Mouse (Mus musculus) layer of hippocampus, adult 2 months (tissue): ENCODE data around the gene Hacd2. TPM values are rescaled to one million over a fixed set of nuclear protein-coding genes. Genes with fewer than 3 reads are reported as not detected.
A peak's percentile ranks its signal among the peaks of the same experiment; 100 is the strongest.

ENCODE experiments used
- DNase-seq, 2 experiments: peaks; one replicate each; pipeline ENCODE4 v3.0.0; 2022; ENCODE audit warnings: low spot score in 2 of 2
- H3K27ac ChIP-seq: fragments of 200-600 bp; 2 replicates; pipeline ENCODE4 v1.8.1; 2022
- H3K4me3 ChIP-seq: fragments of 200-600 bp; 2 replicates; pipeline ENCODE4 v1.8.1; 2022; ENCODE audit warnings: mild to moderate bottlenecking
- CTCF ChIP-seq: fragments of 200-600 bp; conservative IDR thresholded peaks from 2 replicates; pipeline ENCODE4 v1.8.1; 2022; ENCODE audit warnings: antibody characterized with exemption, mild to moderate bottlenecking, moderate library complexity
- total RNA-seq, 2 experiments: library from RNA; stranded (reverse); gene quantifications; 2 replicates each; pipeline ENCODE4 v1.2.3; 2021

Gene Hacd2
- total RNA-seq, 2 experiments from 2014 or later, result 32.7 to 41.7 TPM

DNA sequence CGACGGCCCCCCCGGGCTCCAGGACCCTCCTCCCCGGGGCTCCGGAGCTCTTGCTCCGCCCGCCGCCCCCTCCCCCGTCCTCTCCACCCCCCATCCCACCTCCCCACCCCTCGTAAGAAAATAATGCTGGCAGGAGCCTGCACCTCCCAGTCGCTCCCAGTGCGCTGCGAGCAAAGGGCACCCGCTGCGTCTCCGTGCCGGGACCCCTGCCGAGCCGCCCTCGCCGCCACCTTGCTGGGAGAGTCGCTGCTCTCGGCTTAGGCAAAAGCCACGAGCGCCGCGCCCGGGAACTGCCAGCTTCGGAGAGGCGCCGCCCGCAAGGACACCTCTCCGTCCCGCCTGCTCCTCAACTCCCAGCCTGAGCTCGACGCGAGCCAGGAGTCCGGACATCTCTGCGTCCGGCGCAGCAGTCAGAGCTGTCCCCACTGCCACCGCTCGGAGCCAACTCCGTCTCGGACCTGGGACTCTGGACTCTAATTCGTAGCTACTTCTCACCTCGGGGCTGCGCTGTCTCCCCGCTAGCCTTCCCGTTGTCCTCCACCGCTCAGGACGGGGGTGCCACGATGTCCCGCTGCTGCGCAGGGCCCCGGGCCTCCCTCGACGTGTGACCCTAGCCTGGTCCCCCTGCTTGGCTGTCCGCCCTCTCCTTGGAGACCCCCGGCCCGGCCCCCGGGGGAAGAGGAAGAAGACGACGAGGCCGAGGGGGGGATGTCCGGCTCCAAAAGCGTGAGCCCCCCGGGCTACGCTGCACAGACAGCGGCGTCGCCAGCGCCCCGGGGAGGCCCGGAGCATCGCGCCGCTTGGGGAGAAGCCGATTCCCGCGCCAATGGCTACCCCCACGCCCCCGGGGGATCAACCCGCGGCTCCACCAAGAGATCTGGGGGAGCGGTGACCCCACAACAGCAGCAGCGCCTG, 133.4 kb downstream of the Hacd2 start:
- Histone ChIP-seq H3K27ac (peak overlapping the region; percentile 89), H3K4me3 (peak overlapping the region; percentile 79)
- DNase-seq, result no peak
- peak; percentile 59 for TF ChIP-seq CTCF

DNA sequence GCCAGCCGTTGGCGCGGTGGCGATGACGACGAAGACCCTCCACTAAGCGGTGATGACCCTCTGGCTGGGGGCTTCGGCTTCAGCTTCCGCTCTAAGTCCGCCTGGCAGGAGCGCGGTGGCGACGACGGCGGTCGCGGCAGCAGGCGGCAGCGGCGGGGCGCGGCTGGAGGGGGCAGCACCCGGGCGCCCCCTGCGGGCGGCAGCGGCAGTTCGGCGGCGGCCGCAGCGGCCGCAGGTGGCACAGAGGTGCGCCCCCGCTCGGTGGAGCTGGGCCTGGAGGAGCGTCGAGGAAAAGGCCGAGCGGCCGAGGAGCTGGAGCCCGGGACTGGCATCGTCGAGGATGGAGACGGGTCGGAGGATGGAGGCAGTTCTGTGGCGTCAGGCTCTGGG, 134.1 kb downstream of the Hacd2 start:
- Histone ChIP-seq H3K27ac (peak overlapping the region; percentile 89), H3K4me3 (peak overlapping the region; percentile 79)
- TF ChIP-seq CTCF, result peak; percentile 69
- peak in 1 of 2 experiments; percentile 54 for DNase-seq

DNA sequence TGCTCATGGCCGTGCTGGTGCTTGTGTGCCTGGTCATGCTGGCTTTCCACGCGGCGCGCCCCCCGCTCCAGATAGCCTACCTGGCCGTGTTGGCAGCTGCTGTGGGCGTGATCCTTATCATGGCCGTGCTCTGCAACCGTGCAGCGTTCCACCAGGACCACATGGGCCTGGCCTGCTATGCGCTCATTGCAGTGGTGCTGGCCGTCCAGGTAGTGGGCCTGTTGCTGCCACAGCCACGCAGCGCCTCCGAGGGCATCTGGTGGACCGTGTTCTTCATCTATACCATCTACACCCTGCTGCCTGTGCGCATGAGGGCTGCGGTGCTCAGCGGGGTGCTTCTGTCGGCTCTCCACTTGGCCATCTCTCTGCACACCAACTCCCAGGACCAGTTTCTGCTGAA, 134.6 kb downstream of the Hacd2 start:
- DNase-seq, result no peak
- Histone ChIP-seq H3K4me3 (peak overlapping the region; percentile 79), H3K27ac (peak overlapping the region; percentile 83)
- TF ChIP-seq CTCF, result no peak

Other genes with a start within 250 kb of the Hacd2 start
- gene Adcy5, start 132.4 kb downstream of the Hacd2 start, total RNA-seq, result 10 to 100 TPM; 74.3 to 76.8 TPM